Mouse (Mus musculus): ENCODE data around the gene Slc24a5.
A peak's percentile ranks its signal among the peaks of the same experiment; 100 is the strongest.
"Not testable (repeated sequence)": the region's sequence is repeated elsewhere in the genome, so short reads cannot be mapped to it uniquely, and the experiment has no call there.

Slc24a5 gene

GRCm38 (mm10) chr2:125067894-125068293 lies at the start of gene Slc24a5:
Slc24a5 (plus strand) TSS chr2:125068124.
- DNase-seq (ENCODE audit: low read depth, low spot score) = no peak

- DNase-seq (ENCODE audit: low read depth, low spot score) = no peak
Observed at GRCm38 (mm10) chr2:125024386-125024785, 43.5 kb upstream of the Slc24a5 start.

GRCm38 (mm10) chr2:125026358-125027000 lies 41.4 kb upstream of the Slc24a5 start:
- DNase-seq (ENCODE audit: low read depth, low spot score) = no peak

GRCm38 (mm10) chr2:125030591-125030990 lies 37.3 kb upstream of the Slc24a5 start:
- DNase-seq (ENCODE audit: low read depth, low spot score) = no peak

- DNase-seq (ENCODE audit: low read depth, low spot score) = no peak
Observed at GRCm38 (mm10) chr2:125031111-125031510, 36.8 kb upstream of the Slc24a5 start.

GRCm38 (mm10) chr2:125031562-125032257 lies 36.2 kb upstream of the Slc24a5 start:
- DNase-seq (ENCODE audit: low read depth, low spot score) = no peak

- peak; percentile 35 for DNase-seq (ENCODE audit: low read depth, low spot score)
Observed at GRCm38 (mm10) chr2:125032258-125032973, 35.5 kb upstream of the Slc24a5 start.

GRCm38 (mm10) chr2:125033042-125033743 lies 34.7 kb upstream of the Slc24a5 start:
- no peak for DNase-seq (ENCODE audit: low read depth, low spot score)

- DNase-seq (ENCODE audit: low read depth, low spot score) = peak; percentile 27
Observed at GRCm38 (mm10) chr2:125055316-125055903, 12.5 kb upstream of the Slc24a5 start.

GRCm38 (mm10) chr2:125057250-125057815 lies 10.6 kb upstream of the Slc24a5 start:
- peak; percentile 53 for DNase-seq (ENCODE audit: low read depth, low spot score)

GRCm38 (mm10) chr2:125061451-125061850 lies 6.5 kb upstream of the Slc24a5 start:
- DNase-seq (ENCODE audit: low read depth, low spot score) = no peak

GRCm38 (mm10) chr2:125062944-125063343 lies 5.0 kb upstream of the Slc24a5 start:
- DNase-seq (ENCODE audit: low read depth, low spot score) = no peak

GRCm38 (mm10) chr2:125067373-125067772 lies 551 bp upstream of the Slc24a5 start:
- DNase-seq (ENCODE audit: low read depth, low spot score) = no peak

GRCm38 (mm10) chr2:125068696-125069095 lies 772 bp downstream of the Slc24a5 start:
- DNase-seq (ENCODE audit: low read depth, low spot score) = no peak

GRCm38 (mm10) chr2:125073056-125073780 lies 5.3 kb downstream of the Slc24a5 start:
- DNase-seq (ENCODE audit: low read depth, low spot score) = no peak

GRCm38 (mm10) chr2:125083879-125084278 lies 16.0 kb downstream of the Slc24a5 start:
- DNase-seq (ENCODE audit: low read depth, low spot score) = no peak

- no peak for DNase-seq (ENCODE audit: low read depth, low spot score)
Observed at GRCm38 (mm10) chr2:125088757-125089156, 20.8 kb downstream of the Slc24a5 start.

- not testable (repeated sequence) for DNase-seq (ENCODE audit: low read depth, low spot score)
Observed at GRCm38 (mm10) chr2:125092123-125092522, 24.2 kb downstream of the Slc24a5 start.

GRCm38 (mm10) chr2:125104491-125104890 lies 36.6 kb downstream of the Slc24a5 start:
- peak; percentile 63 for DNase-seq (ENCODE audit: low read depth, low spot score)

GRCm38 (mm10) chr2:125106536-125106935 lies 38.6 kb downstream of the Slc24a5 start:
- peak; percentile 58 for DNase-seq (ENCODE audit: low read depth, low spot score)
